Mouse (Mus musculus) MEL (cell line): ENCODE results near the gene Tulp1. TPM values are rescaled to one million over a fixed set of nuclear protein-coding genes. Genes with fewer than 3 reads are reported as not detected.

Experiments
- DNase-seq: peaks from one replicate; pipeline ENCODE4 v3.0.0; 2011; ENCODE audit warnings: low read depth, low spot score
- H3K27ac ChIP-seq: 2 replicates; pipeline ENCODE4 v1.5.1; 2012; ENCODE audit warnings: low read depth, mild to moderate bottlenecking, control low read depth, low read length, moderate library complexity; ENCODE audit not compliant: control insufficient read depth
- H3K27me3 ChIP-seq, 2 experiments: fragments of 150-350 bp in 1 of 2; sonication (generic) in 1 of 2; 2 replicates each; pipeline ENCODE4 v1.6.1; 2012; ENCODE audit warnings: low read length in 2 of 2, mild to moderate bottlenecking in 2 of 2, improper control_type of control experiment in 1 of 2, moderate library complexity in 1 of 2; ENCODE audit not compliant: insufficient read depth in 2 of 2, control insufficient read depth in 1 of 2
- H3K36me3 ChIP-seq, 2 experiments: 2 replicates each; pipeline ENCODE4 v1.6.1; 2012 to 2014; ENCODE audit warnings: low read length in 2 of 2, improper control_type of control experiment in 1 of 2, inconsistent platforms in 1 of 2, mild to moderate bottlenecking in 1 of 2; ENCODE audit not compliant: insufficient read depth in 2 of 2, control insufficient read depth in 1 of 2
- H3K4me1 ChIP-seq, 2 experiments: fragments of 150-350 bp in 1 of 2; sonication (generic) in 1 of 2; 2 replicates each; pipeline ENCODE4 v1.6.1; 2012; ENCODE audit warnings: low read length in 2 of 2, improper control_type of control experiment in 1 of 2, mild to moderate bottlenecking in 1 of 2; ENCODE audit not compliant: insufficient read depth in 2 of 2, control insufficient read depth in 1 of 2
- H3K4me3 ChIP-seq, 2 experiments: fragments of 150-350 bp in 1 of 2; sonication (generic) in 1 of 2; 2 replicates each; pipeline ENCODE4 v1.5.1; 2012; ENCODE audit warnings: low read depth in 2 of 2, low read length in 2 of 2, mild to moderate bottlenecking in 2 of 2, moderate library complexity in 2 of 2, control low read depth in 1 of 2, improper control_type of control experiment in 1 of 2; ENCODE audit not compliant: control insufficient read depth in 1 of 2, insufficient read depth in 1 of 2
- H3K79me2 ChIP-seq: 2 replicates; pipeline ENCODE4 v1.6.1; 2012; ENCODE audit warnings: mild to moderate bottlenecking, low read length, moderate library complexity; ENCODE audit not compliant: control insufficient read depth, poor library complexity, insufficient read depth
- H3K9ac ChIP-seq: 2 replicates; pipeline ENCODE4 v1.6.1; 2012; ENCODE audit warnings: low read depth, mild to moderate bottlenecking, control low read depth, low read length, moderate library complexity; ENCODE audit not compliant: control insufficient read depth, poor library complexity, severe bottlenecking
- H3K9me3 ChIP-seq: fragments of 150-350 bp; sonication (generic); replicated peaks from 2 replicates; pipeline ENCODE4 v1.6.1; 2012; ENCODE audit warnings: mild to moderate bottlenecking, low read length, improper control_type of control experiment, moderate library complexity; ENCODE audit not compliant: insufficient read depth
- CTCF ChIP-seq, 3 experiments: IDR thresholded peaks in 2 of 3; conservative IDR thresholded peaks in 1 of 3; 2 replicates each; pipeline ENCODE4 v1.5.1; 2011 to 2012; ENCODE audit warnings: low read length in 3 of 3, low read depth in 2 of 3, mild to moderate bottlenecking in 2 of 3, improper control_type of control experiment in 1 of 3, inconsistent platforms in 1 of 3, mixed read lengths in 1 of 3, moderate library complexity in 1 of 3; ENCODE audit not compliant: control insufficient read depth in 1 of 3, insufficient read depth in 1 of 3, poor library complexity in 1 of 3, severe bottlenecking in 1 of 3
- E2F4 ChIP-seq: IDR thresholded peaks from 2 replicates; pipeline ENCODE4 v1.6.1; 2011; ENCODE audit warnings: low read depth, low read length, improper control_type of control experiment, borderline replicate concordance
- ELF1 ChIP-seq: IDR thresholded peaks from 2 replicates; pipeline ENCODE4 v1.6.1; 2014; ENCODE audit warnings: low read depth, mild to moderate bottlenecking, inconsistent platforms, low read length, improper control_type of control experiment, moderate library complexity
- GABPA ChIP-seq: IDR thresholded peaks from 2 replicates; pipeline ENCODE4 v1.6.1; 2012; ENCODE audit warnings: low read depth, mild to moderate bottlenecking, inconsistent platforms, low read length, improper control_type of control experiment, moderate library complexity
- MAX ChIP-seq: IDR thresholded peaks from 2 replicates; pipeline ENCODE4 v1.6.1; 2011; ENCODE audit warnings: low read length, improper control_type of control experiment
- MAZ ChIP-seq: IDR thresholded peaks from 2 replicates; pipeline ENCODE4 v1.6.1; 2012; ENCODE audit warnings: low read depth, mild to moderate bottlenecking, inconsistent platforms, low read length, improper control_type of control experiment
- MXI1 ChIP-seq: IDR thresholded peaks from 2 replicates; pipeline ENCODE4 v1.6.1; 2011; ENCODE audit warnings: mild to moderate bottlenecking, low read depth, low read length, improper control_type of control experiment
- POLR2AphosphoS2 ChIP-seq: IDR thresholded peaks from 2 replicates; pipeline ENCODE4 v1.6.1; 2011; ENCODE audit warnings: low read length, improper control_type of control experiment
- POLR2AphosphoS5 ChIP-seq: IDR thresholded peaks from 2 replicates; pipeline ENCODE4 v1.6.1; 2012; ENCODE audit warnings: low read depth, borderline replicate concordance, mild to moderate bottlenecking, inconsistent platforms, low read length, moderate library complexity, mixed read lengths
- RAD21 ChIP-seq: IDR thresholded peaks from 2 replicates; pipeline ENCODE4 v1.6.1; 2011; ENCODE audit warnings: mild to moderate bottlenecking, low read depth, low read length, improper control_type of control experiment
- SIN3A ChIP-seq: IDR thresholded peaks from 2 replicates; pipeline ENCODE4 v1.6.1; 2012; ENCODE audit warnings: low read length, improper control_type of control experiment, inconsistent platforms
- SMC3 ChIP-seq: IDR thresholded peaks from 2 replicates; pipeline ENCODE4 v1.6.1; 2011; ENCODE audit warnings: low read depth, low read length, improper control_type of control experiment
- TCF12 ChIP-seq: IDR thresholded peaks from 2 replicates; pipeline ENCODE4 v1.6.1; 2014; ENCODE audit warnings: low read depth, mild to moderate bottlenecking, inconsistent platforms, low read length, improper control_type of control experiment, moderate library complexity
- USF1 ChIP-seq: IDR thresholded peaks from 2 replicates; pipeline ENCODE4 v1.6.1; 2014; ENCODE audit warnings: low read depth, mild to moderate bottlenecking, inconsistent platforms, low read length, improper control_type of control experiment, moderate library complexity
- ZC3H11A ChIP-seq: IDR thresholded peaks from 2 replicates; pipeline ENCODE4 v1.6.1; 2012; ENCODE audit warnings: low read depth, mild to moderate bottlenecking, inconsistent platforms, low read length, improper control_type of control experiment
- ZMIZ1 ChIP-seq: IDR thresholded peaks from 2 replicates; pipeline ENCODE4 v1.6.1; 2012; ENCODE audit warnings: low read depth, mild to moderate bottlenecking, inconsistent platforms, low read length, improper control_type of control experiment, moderate library complexity
- ZNF384 ChIP-seq: IDR thresholded peaks from 2 replicates; pipeline ENCODE4 v1.6.1; 2012; ENCODE audit warnings: low read depth, mild to moderate bottlenecking, inconsistent platforms, low read length, improper control_type of control experiment
- polyA plus RNA-seq, 2 experiments: library from polyadenylated mRNA; stranded (reverse) in 1 of 2; unstranded in 1 of 2; fragments of >175 nt in 1 of 2; fragments of >200 nt in 1 of 2; gene quantifications; 2 replicates each; pipeline versions ENCODE4 v1.2.1 to v1.2.4; 2012; ENCODE audit warnings: low replicate concordance in 2 of 2, low read depth in 1 of 2; ENCODE audit not compliant: insufficient read length in 2 of 2, insufficient read depth in 1 of 2, missing spikeins in 1 of 2
- total RNA-seq: library from RNA; depleted of rRNA; stranded (reverse); fragments of 300-350 nt; gene quantifications from 2 replicates; pipeline ENCODE4 v1.2.3, GENCODE M21; 2012

Tulp1 gene
- total and polyA plus RNA-seq, 3 experiments, result 0.23 to 2.4 TPM; not detected in 1

DNA sequence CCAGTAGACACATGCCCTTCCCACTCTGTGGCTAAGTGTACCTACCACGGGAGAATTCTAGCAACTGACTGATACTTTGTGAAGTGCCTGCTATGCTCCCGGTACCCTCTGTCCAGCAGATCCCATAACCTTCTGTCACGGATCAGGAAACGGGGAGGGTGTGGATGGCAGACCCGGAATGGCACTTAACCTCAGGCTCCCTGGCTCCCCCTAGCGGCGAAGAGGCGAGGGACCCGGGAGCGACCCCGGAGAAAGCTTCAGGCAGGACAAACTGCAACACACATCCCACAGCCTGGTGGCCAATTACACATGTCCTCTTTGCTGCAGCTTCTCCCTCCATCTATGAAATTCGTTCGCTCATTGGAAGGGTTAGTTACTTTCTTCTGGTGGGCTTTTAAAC is 3.4 kb upstream of the Tulp1 start:
- TF ChIP-seq ELF1 (peak; percentile 61), SMC3 (peak; percentile 72), E2F4 (no peak), CTCF (IDR thresholded peaks at IDR 0.05 in 2 of 3, conservative IDR thresholded peaks at IDR 0.05 in 1 of 3; ENCODE audit: control insufficient read depth in 1 of 3, insufficient read depth in 1 of 3, low read depth in 2 of 3, low read length in 3 of 3, poor library complexity in 1 of 3, severe bottlenecking in 1 of 3) (peak; percentile 92 to 98 (median 97)), ZC3H11A (peak; percentile 56), SIN3A (no peak; the same call in 1 of the 2 replicates), ZNF384 (0 out of 2 replicates have a peak, but pooled peaks have one; percentile 27), MAX (0 out of 2 replicates have a peak, but pooled peaks have one; percentile 28), RAD21 (peak; percentile 52), GABPA (no peak), POLR2AphosphoS2 (no peak), USF1 (no peak), TCF12 (0 out of 2 replicates have a peak, but pooled peaks have one; percentile 23), MXI1 (peak; percentile 33; the same call in 1 of the 2 replicates), ZMIZ1 (no peak), MAZ (peak; percentile 71)
- Histone ChIP-seq H3K9ac (peak overlapping the region; percentile 59), H3K27me3 (no peaks in the 10 kb centered on the region), H3K4me3 (peak overlapping the region; percentile 58 to 60), H3K27ac (no peak overlapping the region), H3K4me1 (peaks cover 0 to 4% of the 10 kb centered on the region in 2 experiments; a peak in 1 of 4 replicates), H3K36me3 (no peaks in the 10 kb centered on the region), H3K79me2 (no peaks in the 10 kb centered on the region), H3K9me3 (no peaks in the 10 kb centered on the region)
- peak; percentile 88 for DNase-seq

DNA sequence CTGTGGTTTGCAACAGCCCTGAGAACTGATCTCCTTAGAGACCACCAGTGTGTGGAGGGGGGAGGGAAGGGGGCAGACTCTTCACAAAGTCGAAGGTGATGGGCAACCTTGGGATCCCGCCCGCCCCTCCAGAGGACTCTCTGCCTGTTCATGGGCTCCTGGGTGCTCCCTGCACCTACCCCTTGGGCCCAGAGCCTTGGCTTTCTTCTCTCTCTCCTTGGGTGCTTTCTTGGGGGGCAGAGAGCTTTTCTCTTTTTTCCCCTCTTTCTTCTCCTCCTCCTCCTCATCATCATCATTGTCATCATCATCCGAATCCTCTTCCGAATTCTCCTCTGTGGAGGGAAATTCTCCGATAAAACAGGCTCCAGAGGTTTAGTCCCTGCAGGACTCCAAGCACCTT is 1.5 kb downstream of the Tulp1 start:
- Histone ChIP-seq H3K4me1 (peaks cover 0 to 15% of the 10 kb centered on the region in 2 experiments; a peak in 3 of 4 replicates), H3K27me3 (no peaks in the 10 kb centered on the region), H3K36me3 (peaks cover 0 to 4% of the 10 kb centered on the region in 2 experiments; a peak in 2 of 4 replicates), H3K9me3 (no peaks in the 10 kb centered on the region), H3K79me2 (no peaks in the 10 kb centered on the region), H3K9ac (peak overlapping the region; percentile 72; the same call in 1 of the 2 replicates), H3K27ac (no peak overlapping the region; the same call in 1 of the 2 replicates), H3K4me3 (peak overlapping the region in 1 of 2 experiments; percentile 55; a peak in 1 of 4 replicates)
- DNase-seq, result no peak
- TF ChIP-seq MAX, result no peak
- no peak for TF ChIP-seq POLR2AphosphoS5
